Mouse (Mus musculus) erythroblast, embryonic 14.5 days (primary cell): ENCODE results near the gene Vmn2r35. TPM values are rescaled to one million over a fixed set of nuclear protein-coding genes. Genes with fewer than 3 reads are reported as not detected.
"Not testable (repeated sequence)": the region's sequence is repeated elsewhere in the genome, so short reads cannot be mapped to it uniquely, and the experiment has no call there.

Experiments
- H3K27me3 ChIP-seq: 2 replicates; pipeline ENCODE4 v1.6.1; 2012; ENCODE audit warnings: inconsistent platforms; ENCODE audit not compliant: control insufficient read depth
- H3K36me3 ChIP-seq: 2 replicates; pipeline ENCODE4 v1.6.1; 2012; ENCODE audit warnings: mild to moderate bottlenecking, inconsistent platforms; ENCODE audit not compliant: control insufficient read depth
- H3K4me1 ChIP-seq: 2 replicates; pipeline ENCODE4 v1.6.1; 2012; ENCODE audit warnings: inconsistent platforms; ENCODE audit not compliant: control insufficient read depth
- H3K4me3 ChIP-seq: replicated peaks from 2 replicates; pipeline ENCODE3; 2012; ENCODE audit warnings: moderate library complexity, mild to moderate bottlenecking, inconsistent platforms
- H3K9me3 ChIP-seq: 2 replicates; pipeline ENCODE4 v1.6.1; 2012; ENCODE audit warnings: low read length, inconsistent platforms, mixed read lengths; ENCODE audit not compliant: control insufficient read depth
- polyA plus RNA-seq: library from polyadenylated mRNA; stranded (reverse); fragments of >175 nt; gene quantifications from 2 replicates; pipeline ENCODE4 v1.2.3, GENCODE M21; 2012

The Vmn2r35 gene
- polyA plus RNA-seq, result not detected in 2 replicates

DNA sequence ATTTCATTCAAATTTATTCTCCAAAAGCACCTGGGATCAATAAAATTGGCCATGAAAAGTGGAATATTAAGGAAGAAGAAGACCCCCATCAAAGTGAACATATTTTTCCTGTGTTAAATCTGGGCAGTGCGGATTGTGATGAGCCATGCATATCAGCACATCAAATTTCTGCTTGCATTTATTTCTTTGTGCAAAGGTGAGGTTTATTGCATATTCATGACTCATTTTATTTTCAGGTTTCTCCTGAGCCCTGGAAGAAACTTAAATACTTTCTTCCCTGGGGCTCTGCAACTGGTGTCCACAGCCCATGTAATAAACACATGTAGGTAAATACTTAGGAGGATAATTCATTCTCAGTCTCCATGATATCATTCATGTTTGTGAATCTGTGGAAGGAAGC lies at the start of gene Vmn2r35:
TSS of gene Vmn2r35 (minus strand) at position 101 of the 400 bp plus-strand sequence.
- H3K36me3 ChIP-seq, H3K4me3 ChIP-seq, H3K9me3 ChIP-seq, H3K4me1 ChIP-seq, H3K27me3 ChIP-seq: not testable (repeated sequence)

DNA sequence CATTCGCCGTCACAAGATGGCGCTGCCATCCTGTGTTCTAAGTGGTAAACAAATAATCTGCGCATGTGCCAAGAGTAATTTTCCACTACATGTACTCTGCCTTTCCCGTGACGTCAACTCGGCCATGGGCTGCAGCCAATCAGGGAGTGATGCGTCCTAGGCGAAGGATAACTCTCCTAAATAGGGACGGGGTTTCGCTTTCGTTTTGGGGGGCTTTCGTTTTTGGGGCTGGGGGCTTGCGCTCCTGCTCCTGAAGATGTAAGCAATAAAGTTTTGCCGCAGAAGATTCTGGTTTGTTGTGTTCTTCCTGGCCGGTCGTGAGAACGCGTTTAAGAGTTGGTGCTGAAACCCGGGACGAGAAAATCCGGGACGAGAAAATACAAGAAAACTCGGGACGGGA lies 25.5 kb downstream of the Vmn2r35 start:
- H3K27me3 ChIP-seq, H3K4me3 ChIP-seq, H3K36me3 ChIP-seq, H3K4me1 ChIP-seq, H3K9me3 ChIP-seq: not testable (repeated sequence)

Other genes with a start within 250 kb of the Vmn2r35 start
- not detected in 2 replicates for gene Vmn2r34, start 130.4 kb downstream of the Vmn2r35 start, polyA plus RNA-seq
- not detected in 2 replicates for gene Vmn2r36, start 82.6 kb upstream of the Vmn2r35 start, polyA plus RNA-seq